Mouse (Mus musculus) heart, embryonic 12.5 days (tissue): ENCODE data around the gene Dupd1. TPM values are rescaled to one million over a fixed set of nuclear protein-coding genes. Genes with fewer than 3 reads are reported as not detected.

ENCODE experiments used
- ATAC-seq: fragments of 200-750 bp; cut with Nextera tagmentation; 2 replicates; pipeline ENCODE4 v1.8.0; 2017; ENCODE audit warnings: moderate TSS enrichment, moderate library complexity; ENCODE audit not compliant: insufficient number of reproducible peaks, low FRiP score
- H3K27ac ChIP-seq: fragments of 300-500 bp; sonication (generic); 2 replicates; pipeline ENCODE4 v1.5.1; 2016; ENCODE audit warnings: mild to moderate bottlenecking, moderate library complexity; ENCODE audit not compliant: poor library complexity, severe bottlenecking
- H3K27me3 ChIP-seq: fragments of 300-500 bp; sonication (generic); replicated peaks from 2 replicates; pipeline ENCODE4 v1.6.1; 2016; ENCODE audit warnings: mild to moderate bottlenecking, moderate library complexity
- H3K36me3 ChIP-seq: fragments of 300-500 bp; sonication (generic); 2 replicates; pipeline ENCODE4 v1.6.1; 2016; ENCODE audit warnings: mild to moderate bottlenecking, moderate library complexity
- H3K4me1 ChIP-seq: fragments of 300-500 bp; sonication (generic); replicated peaks from 2 replicates; pipeline ENCODE4 v1.6.1; 2016; ENCODE audit warnings: mild to moderate bottlenecking
- H3K4me2 ChIP-seq: fragments of 300-500 bp; sonication (generic); 2 replicates; pipeline ENCODE4 v1.6.1; 2016; ENCODE audit warnings: mild to moderate bottlenecking, moderate library complexity
- H3K4me3 ChIP-seq: fragments of 300-500 bp; sonication (generic); 2 replicates; pipeline ENCODE4 v1.5.1; 2016; ENCODE audit warnings: mild to moderate bottlenecking
- H3K9ac ChIP-seq: fragments of 300-500 bp; sonication (generic); 2 replicates; pipeline ENCODE4 v1.6.1; 2016; ENCODE audit warnings: mild to moderate bottlenecking, moderate library complexity
- H3K9me3 ChIP-seq: fragments of 300-500 bp; sonication (generic); replicated peaks from 2 replicates; pipeline ENCODE4 v1.6.1; 2016; ENCODE audit warnings: mild to moderate bottlenecking, moderate library complexity
- WGBS: fragments of 180-500 bp; shearing (Covaris S2); methylation state at CpG from one replicate; pipeline ENCODE4 v1.1.7; 2016; 5-methylcytosine and 5-hydroxymethylcytosine counted together
- polyA plus RNA-seq: library from polyadenylated mRNA; unstranded; fragments of >200 nt; fragmentation: Nextera tagmentation; extraction: Ambion mirVana; gene quantifications from 2 replicates; pipeline ENCODE4 v1.2.1, GENCODE M21; 2016

Dupd1 gene
- 0.17 and 0.23 TPM in 2 replicates for polyA plus RNA-seq

- WGBS: 53% methylated on average over 5 of the region's 5 CpGs
- ATAC-seq: no peak
- Histone ChIP-seq H3K9ac (no peak within 1 kb of the TSS), H3K36me3 (no peaks in the 10 kb centered on the region), H3K4me2 (no peak within 1 kb of the TSS), H3K27ac (no peak within 1 kb of the TSS), H3K9me3 (no peaks in the 10 kb centered on the region), H3K27me3 (no peaks in the 10 kb centered on the region), H3K4me3 (no peak within 1 kb of the TSS), H3K4me1 (peaks cover 18% of the 10 kb centered on the region)
These were observed at the start of gene Dupd1 for GRCm38 (mm10) chr14:21714486-21714885. TSS of gene Dupd1 (minus strand) at chr14:21714576.

- H3K9ac ChIP-seq: no peak overlapping the region
- H3K27me3 ChIP-seq: no peaks in the 10 kb centered on the region
- H3K27ac ChIP-seq: no peak overlapping the region
- H3K4me2 ChIP-seq: no peak overlapping the region
- H3K9me3 ChIP-seq: no peaks in the 10 kb centered on the region
- H3K4me1 ChIP-seq: peaks cover 42% of the 10 kb centered on the region
- WGBS: 91% methylated on average over 3 of the region's 3 CpGs
- no peak for ATAC-seq
- H3K4me3 ChIP-seq: no peak overlapping the region
- no peaks in the 10 kb centered on the region for H3K36me3 ChIP-seq
These were observed 49.4 kb upstream of the Dupd1 start for GRCm38 (mm10) chr14:21763736-21764135.

- no peak overlapping the region for H3K27ac ChIP-seq
- H3K27me3 ChIP-seq: no peaks in the 10 kb centered on the region
- H3K4me3 ChIP-seq: no peak overlapping the region
- no peaks in the 10 kb centered on the region for H3K36me3 ChIP-seq
- WGBS: 67% methylated on average over 9 of the region's 9 CpGs
- H3K9me3 ChIP-seq: no peaks in the 10 kb centered on the region
- no peak overlapping the region for H3K9ac ChIP-seq
- peaks cover 43% of the 10 kb centered on the region for H3K4me1 ChIP-seq
- no peak for ATAC-seq
- H3K4me2 ChIP-seq: no peak overlapping the region
These were observed 47.2 kb upstream of the Dupd1 start for GRCm38 (mm10) chr14:21761560-21761959.

- Histone ChIP-seq H3K4me2 (no peak overlapping the region), H3K27me3 (no peaks in the 10 kb centered on the region), H3K27ac (no peak overlapping the region), H3K9me3 (no peaks in the 10 kb centered on the region), H3K4me1 (peaks cover 21% of the 10 kb centered on the region), H3K4me3 (no peak overlapping the region), H3K36me3 (no peaks in the 10 kb centered on the region), H3K9ac (no peak overlapping the region)
- WGBS: 75% methylated on average over 4 of the region's 4 CpGs
- no peak for ATAC-seq
These were observed 39.0 kb upstream of the Dupd1 start for GRCm38 (mm10) chr14:21753367-21753766.

- no peak overlapping the region for H3K4me2 ChIP-seq
These were observed 38.0 kb upstream of the Dupd1 start for GRCm38 (mm10) chr14:21752411-21752810.

GRCm38 (mm10) chr14:21750881-21751542 lies 36.6 kb upstream of the Dupd1 start, which contains the start of gene Dusp13:
TSS of gene Dusp13 (minus strand) at chr14:21751181.
- no peaks in the 10 kb centered on the region for H3K36me3 ChIP-seq
- peak within 1 kb of the TSS; percentile 92 for H3K9ac ChIP-seq
- H3K4me1 ChIP-seq: peaks cover 13% of the 10 kb centered on the region
- peak within 1 kb of the TSS; percentile 71 for H3K4me2 ChIP-seq
- H3K27me3 ChIP-seq: no peaks in the 10 kb centered on the region
- H3K4me3 ChIP-seq: peak within 1 kb of the TSS; percentile 91
- no peaks in the 10 kb centered on the region for H3K9me3 ChIP-seq
- peak; percentile 81 for ATAC-seq
- H3K27ac ChIP-seq: peak within 1 kb of the TSS; percentile 87
- WGBS: under 1% methylated on average over 26 of the region's 26 CpGs

More at GRCm38 (mm10) chr14:21752411-21752810, 38.0 kb upstream of the Dupd1 start:
- Histone ChIP-seq H3K4me3 (no peak overlapping the region), H3K4me1 (peaks cover 14% of the 10 kb centered on the region), H3K27ac (no peak overlapping the region), H3K36me3 (no peaks in the 10 kb centered on the region), H3K9ac (no peak overlapping the region), H3K27me3 (no peaks in the 10 kb centered on the region), H3K9me3 (no peaks in the 10 kb centered on the region)
- WGBS: 92% methylated on average over 3 of the region's 3 CpGs
- ATAC-seq: no peak

GRCm38 (mm10) chr14:21750008-21750880 lies 35.9 kb upstream of the Dupd1 start, which contains the start of gene Samd8:
TSS of gene Samd8 (plus strand) at chr14:21750531.
- Histone ChIP-seq H3K4me2 (peak within 1 kb of the TSS; percentile 71), H3K9me3 (no peaks in the 10 kb centered on the region), H3K27me3 (no peaks in the 10 kb centered on the region), H3K27ac (peak within 1 kb of the TSS; percentile 87), H3K9ac (peak within 1 kb of the TSS; percentile 92), H3K36me3 (no peaks in the 10 kb centered on the region), H3K4me3 (peak within 1 kb of the TSS; percentile 91), H3K4me1 (peaks cover 13% of the 10 kb centered on the region)
- ATAC-seq: peak; percentile 89
- WGBS: 6% methylated on average over 52 of the region's 52 CpGs

- 37% methylated on average over 15 of the region's 15 CpGs for WGBS
- H3K9ac ChIP-seq: no peak overlapping the region
- peaks cover 9% of the 10 kb centered on the region for H3K4me1 ChIP-seq
- H3K27me3 ChIP-seq: 0 out of 2 replicates have a peak, but pooled peaks cover 3% of the 10 kb centered on the region
- H3K36me3 ChIP-seq: no peaks in the 10 kb centered on the region
- no peak overlapping the region for H3K27ac ChIP-seq
- no peak overlapping the region for H3K4me2 ChIP-seq
- no peak overlapping the region for H3K4me3 ChIP-seq
- ATAC-seq: no peak
- no peaks in the 10 kb centered on the region for H3K9me3 ChIP-seq
These were observed 33.9 kb upstream of the Dupd1 start for GRCm38 (mm10) chr14:21748142-21748870.

GRCm38 (mm10) chr14:21747436-21748141 lies 33.2 kb upstream of the Dupd1 start:
- no peaks in the 10 kb centered on the region for H3K36me3 ChIP-seq
- 67% methylated on average over 14 of the region's 14 CpGs for WGBS

GRCm38 (mm10) chr14:21746846-21747245 lies 32.5 kb upstream of the Dupd1 start:
- 74% methylated on average over 2 of the region's 2 CpGs for WGBS
- no peaks in the 10 kb centered on the region for H3K36me3 ChIP-seq
- no peak overlapping the region for H3K9ac ChIP-seq
- H3K27ac ChIP-seq: no peak overlapping the region
- no peak overlapping the region for H3K4me2 ChIP-seq
- no peak overlapping the region for H3K4me3 ChIP-seq
- H3K4me1 ChIP-seq: peaks cover 4% of the 10 kb centered on the region
- no peak for ATAC-seq
- no peaks in the 10 kb centered on the region for H3K9me3 ChIP-seq
- H3K27me3 ChIP-seq: 0 out of 2 replicates have a peak, but pooled peaks cover 3% of the 10 kb centered on the region

More at GRCm38 (mm10) chr14:21747436-21748141, 33.2 kb upstream of the Dupd1 start:
- Histone ChIP-seq H3K9me3 (no peaks in the 10 kb centered on the region), H3K27me3 (0 out of 2 replicates have a peak, but pooled peaks cover 3% of the 10 kb centered on the region), H3K4me2 (no peak overlapping the region), H3K9ac (no peak overlapping the region), H3K27ac (no peak overlapping the region), H3K4me1 (peaks cover 7% of the 10 kb centered on the region), H3K4me3 (no peak overlapping the region)
- ATAC-seq: no peak
